ENCODE assay signal across 11 mouse cellular contexts in genomic region chr13:40704864-40705455, GRCm38 (mm10). TPM values are rescaled to one million over a fixed set of nuclear protein-coding genes. Genes with fewer than 3 reads are reported as not detected.
DNase-seq lines count a peak whose midpoint lies in the region; ATAC-seq and TF ChIP-seq lines count a peak whose summit lies in the region.
"Had no signal": no experiment of that assay in that cellular context is flagged by ENCODE, and none has a peak within 500 bp of the region (broad histone marks: within the 10 kb centered on the region; RNA-seq: fewer than 3 reads in every experiment).

No protein-coding gene starts in this region.

- peak overlapping the region; percentile 74 for H3K4me3 ChIP-seq in E14TG2a.4 (replicated peaks; ENCODE audit: low read length)
- H3K4me3 ChIP-seq in forebrain, embryonic 13.5 days, result peak overlapping the region; percentile 12; the same call in 1 of the 2 replicates
- H3K4me3 ChIP-seq in midbrain, embryonic 10.5 days, result peak overlapping the region; percentile 12; the same call in 1 of the 2 replicates
- H3K4me3 ChIP-seq: liver, embryonic 15.5 days had no signal

- H3K27ac ChIP-seq in forebrain, embryonic 13.5 days, result no peak overlapping the region
- H3K27ac ChIP-seq in midbrain, embryonic 10.5 days (replicated peaks), result no peak overlapping the region
- H3K27ac ChIP-seq: liver, embryonic 15.5 days had no signal

- no peaks in the 10 kb centered on the region; the same call in 1 of the 2 replicates for H3K9me3 ChIP-seq in E14TG2a.4 (ENCODE audit: low read length)
- H3K9me3 ChIP-seq in forebrain, embryonic 13.5 days (replicated peaks), result no peaks in the 10 kb centered on the region
- H3K9me3 ChIP-seq in midbrain, embryonic 10.5 days (replicated peaks), result no peaks in the 10 kb centered on the region
- H3K9me3 ChIP-seq: liver, embryonic 15.5 days had no signal

- TF ChIP-seq CTCF in E14TG2a.4 (conservative IDR thresholded peaks at IDR 0.05; ENCODE audit: low read length), result no peak

- no peaks in the 10 kb centered on the region for H3K36me3 ChIP-seq in E14TG2a.4 (ENCODE audit: insufficient read depth, low read length)
- no peaks in the 10 kb centered on the region for H3K36me3 ChIP-seq in forebrain, embryonic 13.5 days (ENCODE audit: poor library complexity, severe bottlenecking)
- H3K36me3 ChIP-seq in midbrain, embryonic 10.5 days, result no peaks in the 10 kb centered on the region
- H3K36me3 ChIP-seq: liver, embryonic 15.5 days had no signal

- no peak overlapping the region for H3K9ac ChIP-seq in forebrain, embryonic 13.5 days
- H3K9ac ChIP-seq: liver, embryonic 15.5 days had no signal

- H3K4me2 ChIP-seq in forebrain, embryonic 13.5 days, result peak overlapping the region; percentile 49
- H3K4me2 ChIP-seq: liver, embryonic 15.5 days had no signal

- DNase-seq in cerebellum, postnatal 10 days, result peak; percentile 36 to 53
- no peak for DNase-seq in cerebellum, adult 11-12 months
- peak; percentile 57 for DNase-seq in midbrain, embryonic 10.5 days (ENCODE audit: low spot score)
- no peak for DNase-seq in urinary bladder, postnatal 10 days (ENCODE audit: low spot score)
- DNase-seq in ovary, postnatal 14 days (ENCODE audit: low spot score), result no peak
- DNase-seq: thymus, postnatal 14 days had no signal

- H3K27me3 ChIP-seq in E14TG2a.4 (ENCODE audit: insufficient read depth, low read length), result peaks cover 97% of the 10 kb centered on the region
- H3K27me3 ChIP-seq in forebrain, embryonic 13.5 days, result peaks cover 100% of the 10 kb centered on the region
- H3K27me3 ChIP-seq in midbrain, embryonic 10.5 days (ENCODE audit: low read depth, poor library complexity, severe bottlenecking), result peaks cover 100% of the 10 kb centered on the region

- ATAC-seq in forebrain, embryonic 13.5 days, result no peak
- ATAC-seq in granulocyte monocyte progenitor cell, adult 5-6 weeks (replicated peaks; ENCODE audit: poor library complexity, severe bottlenecking), result no peak
- ATAC-seq: activated CD4-positive, CD25-positive, alpha-beta regulatory T cell, adult 4 months had no signal

- WGBS in forebrain, embryonic 13.5 days, result under 1% methylated on average over 28 of the region's 28 CpGs
- under 1% methylated on average over 28 of the region's 28 CpGs for WGBS in midbrain, embryonic 10.5 days

- H3K4me1 ChIP-seq in E14TG2a.4 (replicated peaks; ENCODE audit: low read depth, low read length), result peaks cover 81% of the 10 kb centered on the region
- peaks cover 26% of the 10 kb centered on the region for H3K4me1 ChIP-seq in forebrain, embryonic 13.5 days
- peaks cover 40% of the 10 kb centered on the region for H3K4me1 ChIP-seq in midbrain, embryonic 10.5 days
- H3K4me1 ChIP-seq: liver, embryonic 15.5 days had no signal

RNA-seq across cellular contexts. Expression of gene Tfap2a, which starts 33.2 kb away (rescaled TPM):
- polyA plus RNA-seq in forebrain, embryonic 13.5 days (2015; fragmentation: Nextera tagmentation; extraction: Ambion mirVana), result 0.46 and 0.73 TPM in 2 replicates
- 2.3 and 2.5 TPM in 2 replicates for polyA plus RNA-seq in midbrain, embryonic 10.5 days (2016; fragmentation: Nextera tagmentation; extraction: Ambion mirVana)
- not detected in 2 replicates for total RNA-seq in granulocyte monocyte progenitor cell, adult 5-6 weeks (2014; fragmentation: Nextera tagmentation)
- not detected in 2 replicates for total RNA-seq in granulocyte monocyte progenitor cell, adult 5-6 weeks (2017)
- polyA plus RNA-seq: activated CD4-positive, CD25-positive, alpha-beta regulatory T cell, adult 4 months; liver, embryonic 15.5 days had no signal

Comparison
In these comparisons a context has a peak if more than half of its experiments do, and no peak if none do; other contexts are left out.
1. DNase-seq: peak in cerebellum, postnatal 10 days (2 of 2) and midbrain, embryonic 10.5 days (single experiment); none in cerebellum, adult 11-12 months (single experiment), urinary bladder, postnatal 10 days (single experiment) and ovary, postnatal 14 days (single experiment).
2. H3K4me3 ChIP-seq: peak in every context shown above with its lines; median percentile 74 in E14TG2a.4; 12 in forebrain, embryonic 13.5 days; 12 in midbrain, embryonic 10.5 days.